Mouse (Mus musculus) bone marrow, adult 2 months (tissue): ENCODE results near the gene Ptprn2. TPM values are rescaled to one million over a fixed set of nuclear protein-coding genes. Genes with fewer than 3 reads are reported as not detected.
"Not testable (repeated sequence)": the region's sequence is repeated elsewhere in the genome, so short reads cannot be mapped to it uniquely, and the experiment has no call there.

Experiments
- H3K27ac ChIP-seq: fragments of 200-500 bp; 2 replicates; pipeline ENCODE4 v1.5.1; 2012; ENCODE audit warnings: low read depth, mild to moderate bottlenecking, control low read depth, inconsistent platforms, low read length; ENCODE audit not compliant: control insufficient read depth, poor library complexity, insufficient read depth
- H3K4me1 ChIP-seq: fragments of 200-500 bp; 2 replicates; pipeline ENCODE4 v1.6.1; 2011; ENCODE audit warnings: low read length; ENCODE audit not compliant: control insufficient read depth, insufficient read depth
- H3K4me3 ChIP-seq: fragments of 200-500 bp; replicated peaks from 2 replicates; pipeline ENCODE3; 2011; ENCODE audit warnings: mild to moderate bottlenecking, low read depth, low read length, control low read depth; ENCODE audit not compliant: control insufficient read depth
- CTCF ChIP-seq: fragments of 200-500 bp; IDR thresholded peaks from 2 replicates; pipeline ENCODE4 v1.5.1; 2011; ENCODE audit warnings: low read length, control low read depth; ENCODE audit not compliant: control insufficient read depth, insufficient read depth
- POLR2A ChIP-seq: fragments of 200-500 bp; IDR thresholded peaks from 2 replicates; pipeline ENCODE4 v1.6.1; 2011; ENCODE audit warnings: low read depth, mild to moderate bottlenecking, control low read depth, low read length, borderline replicate concordance; ENCODE audit not compliant: control insufficient read depth
- WGBS: fragments of 180-500 bp; shearing (Covaris S2); methylation state at CpG from one replicate; pipeline ENCODE4 v1.1.7; 2018; 5-methylcytosine and 5-hydroxymethylcytosine counted together
- polyA plus RNA-seq: library from polyadenylated mRNA; stranded (reverse); fragments of >200 nt; gene quantifications from 2 replicates; pipeline ENCODE4 v1.2.4, GENCODE M21; 2011; ENCODE audit warnings: low replicate concordance; ENCODE audit not compliant: missing spikeins, insufficient read depth, insufficient read length

The Ptprn2 gene
- polyA plus RNA-seq, 1 experiment, result 0.35 TPM

DNA sequence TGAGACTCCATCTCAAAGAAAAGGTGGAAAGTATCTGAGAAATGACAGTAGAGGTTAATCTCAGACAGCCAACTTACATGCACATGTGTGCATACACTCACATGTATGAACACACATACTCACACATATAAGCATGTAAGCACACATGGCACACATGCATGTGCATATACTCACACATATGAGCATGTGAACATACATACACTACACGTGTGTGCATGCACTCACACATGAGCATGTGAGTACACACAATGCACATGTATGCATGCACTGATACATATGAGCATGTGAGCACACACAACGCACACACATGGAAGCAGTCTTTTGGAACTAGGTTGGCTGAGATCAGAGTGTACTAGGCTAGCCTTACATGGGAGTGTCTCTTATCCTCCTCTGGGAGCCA, 81.7 kb downstream of the Ptprn2 start:
- WGBS, result 78% methylated on average over 2 of the region's 2 CpGs
- no peak for TF ChIP-seq POLR2A
- no peak for TF ChIP-seq CTCF
- no peaks in the 10 kb centered on the region for H3K4me1 ChIP-seq
- no peak overlapping the region for H3K4me3 ChIP-seq
- H3K27ac ChIP-seq, result no peak overlapping the region

DNA sequence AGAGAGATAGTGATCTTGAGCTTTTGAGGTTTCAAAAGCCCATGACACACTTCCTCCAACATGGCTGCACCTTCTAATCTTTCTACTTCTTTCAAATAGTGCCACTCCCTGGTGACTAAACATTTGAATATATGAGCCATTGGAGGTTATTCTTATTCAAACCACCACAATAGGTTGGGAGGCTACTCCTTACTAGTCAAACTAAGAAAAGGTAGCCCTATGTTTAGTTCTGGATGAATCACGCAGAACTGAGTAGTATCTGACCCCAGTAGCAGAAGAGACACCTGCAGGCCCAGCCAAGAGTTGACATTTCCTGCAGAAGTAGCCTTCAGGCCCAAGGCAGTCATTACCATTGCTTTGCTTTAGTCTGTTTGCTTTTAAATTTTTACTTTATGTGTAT, 84.0 kb downstream of the Ptprn2 start:
- WGBS, result 53% methylated on average over 1 of the region's 1 CpGs
- H3K4me1 ChIP-seq, result no peaks in the 10 kb centered on the region
- TF ChIP-seq POLR2A, result no peak
- no peak for TF ChIP-seq CTCF
- no peak overlapping the region for H3K4me3 ChIP-seq
- H3K27ac ChIP-seq, result no peak overlapping the region

DNA sequence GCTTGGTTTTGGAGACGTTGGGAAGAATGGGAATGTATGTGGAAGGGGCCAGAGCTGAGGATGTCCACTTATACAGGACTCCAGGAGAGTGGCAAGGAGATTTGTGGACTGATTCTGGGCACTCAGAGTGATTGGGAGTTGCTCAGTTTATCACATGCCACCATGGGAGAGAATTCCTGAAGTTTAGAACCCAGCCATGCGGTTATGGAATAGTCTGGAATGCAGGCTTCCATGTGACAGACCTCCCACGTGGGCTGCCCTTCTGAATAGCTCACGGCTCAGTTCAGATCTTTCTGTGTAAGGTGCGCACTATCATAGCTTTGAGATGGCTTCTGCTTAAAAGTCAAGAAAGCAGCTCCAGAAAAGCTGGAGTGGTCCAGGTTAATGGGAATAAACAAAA, 88.6 kb downstream of the Ptprn2 start:
- Histone ChIP-seq H3K27ac (no peak overlapping the region), H3K4me1 (no peaks in the 10 kb centered on the region), H3K4me3 (no peak overlapping the region)
- 83% methylated on average over 5 of the region's 5 CpGs for WGBS
- TF ChIP-seq CTCF (no peak), POLR2A (no peak)

DNA sequence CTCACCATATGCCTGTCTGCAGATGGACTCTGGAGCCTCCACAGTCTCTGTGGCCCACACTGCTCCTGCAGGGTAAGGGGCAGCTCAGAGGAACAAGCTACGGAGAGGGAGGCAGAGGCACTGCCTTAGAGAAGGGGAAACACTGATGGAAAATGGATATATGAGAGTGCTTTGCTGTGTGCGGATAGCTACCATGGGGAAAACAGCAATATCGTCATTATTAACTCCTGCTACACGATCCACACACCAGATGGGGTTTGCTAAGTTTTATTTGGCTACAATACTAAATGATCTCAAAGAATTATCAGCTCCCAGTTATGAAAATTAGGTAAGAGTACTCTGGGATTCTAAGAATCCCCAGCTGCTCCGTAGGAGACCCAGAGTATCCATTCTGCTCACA, 89.2 kb downstream of the Ptprn2 start:
- 78% methylated on average over 5 of the region's 5 CpGs for WGBS
- H3K27ac ChIP-seq, result no peak overlapping the region
- TF ChIP-seq POLR2A (no peak), CTCF (no peak)
- H3K4me1 ChIP-seq, result no peaks in the 10 kb centered on the region
- H3K4me3 ChIP-seq, result no peak overlapping the region

DNA sequence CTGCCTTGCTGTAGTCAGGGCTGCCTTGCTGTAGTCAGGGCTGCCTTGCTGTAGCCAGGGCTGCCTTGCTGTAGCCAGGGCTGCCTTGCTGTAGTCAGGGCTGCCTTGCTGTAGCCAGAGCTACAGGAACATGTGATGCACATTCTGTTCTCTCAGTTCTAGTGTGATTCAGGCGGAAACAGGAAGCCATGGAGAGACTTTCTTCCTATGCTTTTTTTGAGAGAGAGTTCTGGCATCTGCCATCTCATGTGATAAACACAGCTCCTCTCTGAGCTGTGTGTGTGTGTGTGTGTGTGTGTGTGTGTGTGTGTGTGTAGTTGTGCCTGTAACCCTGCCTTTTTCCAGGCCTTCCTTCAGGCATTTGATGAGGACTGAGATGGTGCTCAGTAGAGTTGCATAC, 92.4 kb downstream of the Ptprn2 start:
- H3K4me3 ChIP-seq, H3K27ac ChIP-seq, H3K4me1 ChIP-seq: not testable (repeated sequence)
- WGBS, result 17% methylated on average over 1 of the region's 1 CpGs

DNA sequence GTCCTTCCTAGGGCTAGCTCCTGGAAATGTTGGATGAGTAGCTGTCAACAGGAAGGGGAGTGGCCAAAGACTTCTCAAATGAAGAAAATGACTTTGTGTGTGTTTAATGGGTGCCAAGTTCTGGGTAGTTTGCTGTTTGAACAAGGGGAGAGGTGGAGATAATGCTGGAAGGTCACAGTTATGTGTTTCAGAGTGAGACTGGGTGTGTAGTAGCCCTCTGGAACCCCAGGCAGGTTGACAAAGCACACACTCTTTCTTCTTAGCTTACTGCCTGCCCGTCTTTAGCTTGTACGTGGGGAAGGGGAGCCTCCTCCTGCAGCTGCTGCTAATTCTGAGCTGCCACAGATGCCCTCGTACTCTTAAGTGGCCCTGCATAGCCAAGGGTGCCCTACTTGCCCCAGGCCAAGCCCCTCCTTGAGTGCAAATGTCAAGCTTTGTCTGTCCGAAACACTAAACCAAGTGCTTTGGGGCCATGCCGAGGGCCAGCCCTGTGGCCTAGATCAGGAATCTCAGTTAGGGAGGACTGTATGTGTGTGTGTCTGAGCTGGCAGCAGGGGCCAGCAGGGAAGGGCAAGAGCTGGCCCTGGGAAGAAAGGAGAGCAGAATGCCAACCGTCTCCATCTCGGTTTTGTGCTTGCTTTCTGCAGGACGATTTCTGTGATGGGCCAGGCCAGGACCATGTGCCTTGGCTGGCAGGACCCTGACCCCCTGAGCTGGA, 95.5 kb downstream of the Ptprn2 start:
- 73% methylated on average over 8 of the region's 8 CpGs for WGBS
- no peaks in the 10 kb centered on the region for H3K4me1 ChIP-seq
- no peak overlapping the region for H3K27ac ChIP-seq
- H3K4me3 ChIP-seq, result no peak overlapping the region
- TF ChIP-seq POLR2A, result no peak

DNA sequence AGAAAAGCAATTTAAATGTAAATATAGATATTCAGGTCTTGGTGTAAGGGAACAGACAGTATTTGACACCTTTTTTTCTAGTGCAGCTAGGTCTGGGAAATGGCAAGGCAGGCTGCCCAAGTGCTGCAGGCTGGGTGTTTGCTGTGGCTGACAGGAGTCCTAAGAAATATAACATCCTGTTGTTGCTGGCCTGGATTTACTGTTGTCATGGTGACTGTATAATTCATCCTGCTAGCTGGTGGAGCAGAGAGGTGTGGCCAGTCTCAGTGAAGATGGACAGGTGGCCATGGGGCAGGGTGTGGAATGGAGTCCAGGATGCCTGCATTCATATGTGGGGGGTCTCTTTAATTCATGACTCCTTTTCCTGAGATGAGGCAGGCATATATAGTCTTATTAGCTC, 96.3 kb downstream of the Ptprn2 start:
- Histone ChIP-seq H3K4me3 (no peak overlapping the region), H3K27ac (no peak overlapping the region), H3K4me1 (no peaks in the 10 kb centered on the region)
- TF ChIP-seq CTCF, result no peak

DNA sequence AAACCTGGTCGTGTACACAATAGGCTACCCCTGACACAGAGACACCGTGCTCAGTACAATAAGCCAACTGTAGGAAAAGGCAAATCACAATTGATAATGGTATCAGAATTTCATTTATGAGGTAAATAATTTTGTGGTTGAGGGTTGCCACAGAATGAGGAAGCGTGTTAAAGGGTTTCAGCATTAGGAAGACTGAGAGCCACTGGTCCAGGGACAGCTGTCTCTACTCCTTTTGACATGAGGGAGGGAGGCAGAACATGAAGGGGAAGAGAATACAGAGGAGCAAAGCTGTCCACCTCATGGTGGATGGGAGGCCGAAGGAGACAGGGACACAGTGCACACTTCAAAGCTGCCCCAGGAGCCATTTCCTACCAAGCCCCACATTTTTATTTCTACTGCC, 97.3 kb downstream of the Ptprn2 start:
- TF ChIP-seq CTCF (no peak), POLR2A (no peak)
- H3K27ac ChIP-seq, result no peak overlapping the region
- 32% methylated on average over 4 of the region's 4 CpGs for WGBS
- no peak overlapping the region for H3K4me3 ChIP-seq
- no peaks in the 10 kb centered on the region for H3K4me1 ChIP-seq

DNA sequence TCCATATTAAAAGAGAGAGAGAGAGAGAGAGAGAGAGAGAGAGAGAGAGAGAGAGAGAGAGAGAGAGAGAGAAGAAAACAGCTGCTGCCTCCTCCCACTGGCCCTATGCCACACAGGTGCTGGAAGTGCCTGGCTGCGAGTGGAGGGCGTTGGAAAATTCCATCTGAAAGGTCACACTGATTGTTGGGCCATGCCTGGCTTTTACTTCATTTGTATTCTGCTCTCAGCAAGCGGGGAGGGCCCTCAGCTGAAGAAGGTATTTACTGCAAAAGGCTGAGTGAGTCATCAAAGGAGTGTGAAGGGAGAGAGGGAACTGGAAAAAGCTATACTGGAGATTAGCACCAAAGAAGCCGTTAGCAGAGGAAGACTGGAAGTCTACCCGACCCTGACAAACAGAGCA, 99.5 kb downstream of the Ptprn2 start:
- Histone ChIP-seq H3K27ac (no peak overlapping the region), H3K4me3 (no peak overlapping the region), H3K4me1 (no peaks in the 10 kb centered on the region)
- no peak for TF ChIP-seq CTCF
- no peak for TF ChIP-seq POLR2A
- 56% methylated on average over 5 of the region's 5 CpGs for WGBS
